31 mouse cellular contexts compared by ENCODE assay signal in genomic region chr2:29784290-29784689, GRCm38 (mm10). TPM values are rescaled to one million over a fixed set of nuclear protein-coding genes. Genes with fewer than 3 reads are reported as not detected.
DNase-seq lines count a peak whose midpoint lies in the region; ATAC-seq and TF ChIP-seq lines count a peak whose summit lies in the region.
"Had no signal": no experiment of that assay in that cellular context is flagged by ENCODE, and none has a peak within 500 bp of the region (broad histone marks: within the 10 kb centered on the region; RNA-seq: fewer than 3 reads in every experiment).

No protein-coding gene starts in this region.

- H3K9me3 ChIP-seq in lung, embryonic 14.5 days (ENCODE audit: low read depth, low read length) = peaks cover 4% of the 10 kb centered on the region; the same call in 1 of the 2 replicates
- H3K9me3 ChIP-seq: forebrain, embryonic 12.5 days; forebrain, embryonic 15.5 days had no signal

- peak; percentile 50 for DNase-seq in lung, embryonic 14.5 days
- no peak for DNase-seq in lung, adult 2 months
- DNase-seq in brain, adult 2 months (ENCODE audit: low read depth, low spot score) = peak; percentile 70
- DNase-seq in lung, postnatal 25 days (ENCODE audit: low spot score) = peak; percentile 32
- no peak for DNase-seq in ovary, postnatal 10 days (ENCODE audit: low spot score)
- no peak for DNase-seq in frontal cortex, postnatal 10 days (ENCODE audit: low spot score in 2 of 2)
- no peak for DNase-seq in urinary bladder, adult 2 months (ENCODE audit: low spot score)
- DNase-seq: adrenal gland, adult 2 months; adrenal gland, postnatal 14 days; cerebellum, adult 18-20 months; cerebellum, adult 9-10 months; cerebellum, postnatal 25 days; gastrocnemius, postnatal 10 days; gastrocnemius, postnatal 36 days; heart, adult 2 months; heart, postnatal 14 days; heart, postnatal 4 days had no signal

- whole genome bisulfite sequencing in lung, embryonic 14.5 days = 64% methylated on average over 4 of the region's 4 CpGs
- whole genome bisulfite sequencing in lung, adult 2 months = 56% methylated on average over 4 of the region's 4 CpGs

- H3K27me3 ChIP-seq in lung, embryonic 14.5 days (ENCODE audit: insufficient read depth, low read length) = no peaks in the 10 kb centered on the region
- H3K27me3 ChIP-seq: embryonic facial prominence, embryonic 13.5 days; forebrain, embryonic 12.5 days; forebrain, embryonic 15.5 days; heart, embryonic 13.5 days had no signal

- ATAC-seq in lung, embryonic 14.5 days (ENCODE audit: insufficient read depth) = no peak; the same call in 1 of the 2 replicates
- ATAC-seq: CD4-positive, CD25-positive, alpha-beta regulatory T cell, adult 4 months; forebrain, embryonic 15.5 days; hindbrain, postnatal 0 days had no signal

- no peak for TF ChIP-seq POLR2A in lung, adult 2 months (IDR thresholded peaks at IDR 0.05; ENCODE audit: borderline replicate concordance, extremely low read depth, low read depth, low read length)
- no peak for TF ChIP-seq POLR2A in bone marrow macrophage, adult 2 months (IDR thresholded peaks at IDR 0.05; ENCODE audit: borderline replicate concordance, low read depth, low read length)

- H3K9ac ChIP-seq in lung, embryonic 14.5 days = no peak overlapping the region
- H3K9ac ChIP-seq: embryonic facial prominence, embryonic 13.5 days; forebrain, embryonic 12.5 days; forebrain, embryonic 15.5 days; heart, embryonic 13.5 days; hindbrain, embryonic 14.5 days had no signal

- no peak overlapping the region for H3K4me3 ChIP-seq in lung, embryonic 14.5 days (ENCODE audit: low read depth, low read length)
- H3K4me3 ChIP-seq in lung, adult 2 months (replicated peaks; ENCODE audit: extremely low read depth, low read depth, low read length) = no peak overlapping the region
- H3K4me3 ChIP-seq in bone marrow macrophage, adult 2 months (ENCODE audit: insufficient read depth, low read length) = no peak overlapping the region
- H3K4me3 ChIP-seq: embryonic facial prominence, embryonic 10.5 days; embryonic facial prominence, embryonic 13.5 days; erythroblast, embryonic 14.5 days; forebrain, embryonic 12.5 days; forebrain, embryonic 15.5 days; heart, adult 2 months; heart, embryonic 10.5 days; heart, embryonic 13.5 days had no signal

- peaks cover 61% of the 10 kb centered on the region for H3K36me3 ChIP-seq in lung, embryonic 14.5 days (ENCODE audit: insufficient read depth)

- no peaks in the 10 kb centered on the region; the same call in 1 of the 2 replicates for H3K4me1 ChIP-seq in lung, embryonic 14.5 days (ENCODE audit: insufficient read depth)
- H3K4me1 ChIP-seq in lung, adult 2 months (ENCODE audit: control insufficient read depth, insufficient read depth, low read length) = peaks cover 11% of the 10 kb centered on the region
- peaks cover 8% of the 10 kb centered on the region for H3K4me1 ChIP-seq in bone marrow macrophage, adult 2 months (ENCODE audit: control insufficient read depth, insufficient read depth, low read length)

- H3K4me2 ChIP-seq in lung, embryonic 14.5 days = no peak overlapping the region
- H3K4me2 ChIP-seq: embryonic facial prominence, embryonic 13.5 days; forebrain, embryonic 12.5 days; forebrain, embryonic 15.5 days; heart, embryonic 13.5 days; hindbrain, embryonic 14.5 days had no signal

- no peak overlapping the region for H3K27ac ChIP-seq in lung, embryonic 14.5 days (ENCODE audit: low read depth)
- peak overlapping the region; percentile 28; the same call in 1 of the 2 replicates for H3K27ac ChIP-seq in bone marrow macrophage, adult 2 months (ENCODE audit: insufficient read depth, low read depth, low read length)
- H3K27ac ChIP-seq: embryonic facial prominence, embryonic 10.5 days; embryonic facial prominence, embryonic 13.5 days; forebrain, embryonic 12.5 days; forebrain, embryonic 15.5 days; heart, adult 2 months; heart, embryonic 10.5 days; heart, embryonic 13.5 days; hindbrain, embryonic 14.5 days; hindbrain, postnatal 0 days had no signal

- TF ChIP-seq CTCF in lung, embryonic 14.5 days (IDR thresholded peaks at IDR 0.05; ENCODE audit: low read depth) = no peak
- no peak for TF ChIP-seq CTCF in lung, adult 2 months (IDR thresholded peaks at IDR 0.05; ENCODE audit: insufficient read depth, low read length)
- TF ChIP-seq CTCF in bone marrow macrophage, adult 2 months (IDR thresholded peaks at IDR 0.05; ENCODE audit: low read depth, low read length) = no peak

RNA-seq across cellular contexts. Expression of gene Coq4, which starts 3.0 kb away (rescaled TPM):
- 34.1 and 37.5 TPM in 2 replicates for polyA plus RNA-seq in lung, embryonic 14.5 days (2014; fragmentation: Nextera tagmentation; extraction: Ambion mirVana)
- polyA plus RNA-seq in lung, adult 2 months (2012; rRNA removed) = 40.6 and 44.8 TPM in 2 replicates
- polyA plus RNA-seq in bone marrow macrophage, adult 2 months (2012; ENCODE audit: insufficient read depth, insufficient read length, missing spikeins) = 7.2 and 7.7 TPM in 2 replicates
- 24.3 and 25.7 TPM in 2 replicates for polyA plus RNA-seq in urinary bladder, adult 2 months (2012; rRNA removed)

RNA-seq across cellular contexts. Expression of gene Trub2, which starts 4.0 kb away (rescaled TPM):
- polyA plus RNA-seq in lung, embryonic 14.5 days (2014; fragmentation: Nextera tagmentation; extraction: Ambion mirVana) = 30.9 and 32.6 TPM in 2 replicates
- polyA plus RNA-seq in lung, adult 2 months (2012; rRNA removed) = 23.7 and 36.8 TPM in 2 replicates
- polyA plus RNA-seq in bone marrow macrophage, adult 2 months (2012; ENCODE audit: insufficient read depth, insufficient read length, missing spikeins) = 18.0 and 19.0 TPM in 2 replicates
- polyA plus RNA-seq in urinary bladder, adult 2 months (2012; rRNA removed) = 21.6 and 26.1 TPM in 2 replicates

RNA-seq across cellular contexts. Expression of gene Slc27a4, which starts 18.1 kb away (rescaled TPM):
- 11.7 and 12.0 TPM in 2 replicates for polyA plus RNA-seq in lung, embryonic 14.5 days (2014; fragmentation: Nextera tagmentation; extraction: Ambion mirVana)
- 29.0 and 37.1 TPM in 2 replicates for polyA plus RNA-seq in lung, adult 2 months (2012; rRNA removed)
- 14.0 and 15.3 TPM in 2 replicates for polyA plus RNA-seq in bone marrow macrophage, adult 2 months (2012; ENCODE audit: insufficient read depth, insufficient read length, missing spikeins)
- polyA plus RNA-seq in urinary bladder, adult 2 months (2012; rRNA removed) = 30.0 and 33.6 TPM in 2 replicates

RNA-seq across cellular contexts. Expression of gene Gm13547, which starts 25.2 kb away (rescaled TPM):
- not detected in 2 replicates for polyA plus RNA-seq in lung, embryonic 14.5 days (2014; fragmentation: Nextera tagmentation; extraction: Ambion mirVana)
- not detected in 2 replicates for polyA plus RNA-seq in lung, adult 2 months (2012; rRNA removed)
- polyA plus RNA-seq in bone marrow macrophage, adult 2 months (2012; ENCODE audit: insufficient read depth, insufficient read length, missing spikeins) = 1.1 TPM in 1 of 2 replicates, not detected in the other
- polyA plus RNA-seq in urinary bladder, adult 2 months (2012; rRNA removed) = not detected in 2 replicates
- polyA plus RNA-seq: adrenal gland, adult 2 months; C2C12; CD4-positive, CD25-positive, alpha-beta regulatory T cell, adult 4 months; embryonic facial prominence, embryonic 10.5 days; embryonic facial prominence, embryonic 13.5 days; erythroblast, embryonic 14.5 days; forebrain, embryonic 12.5 days; heart, adult 2 months; heart, embryonic 10.5 days; heart, embryonic 13.5 days; hindbrain, embryonic 11.5 days; hindbrain, embryonic 14.5 days had no signal

RNA-seq across cellular contexts. Expression of gene Gm13420, which starts 32.8 kb away (rescaled TPM):
- 1.6 and 2.1 TPM in 2 replicates for polyA plus RNA-seq in lung, embryonic 14.5 days (2014; fragmentation: Nextera tagmentation; extraction: Ambion mirVana)
- 0.11 and 0.42 TPM in 2 replicates for polyA plus RNA-seq in lung, adult 2 months (2012; rRNA removed)
- polyA plus RNA-seq in bone marrow macrophage, adult 2 months (2012; ENCODE audit: insufficient read depth, insufficient read length, missing spikeins) = not detected in 2 replicates
- polyA plus RNA-seq in urinary bladder, adult 2 months (2012; rRNA removed) = not detected in 2 replicates
- polyA plus RNA-seq: adrenal gland, adult 2 months; C2C12; embryonic facial prominence, embryonic 10.5 days; embryonic facial prominence, embryonic 13.5 days; erythroblast, embryonic 14.5 days; forebrain, embryonic 12.5 days; forebrain, embryonic 15.5 days; heart, adult 2 months; heart, embryonic 13.5 days; heart, embryonic 16.5 days; hindbrain, embryonic 11.5 days had no signal

Comparison
In these comparisons a context has a peak if more than half of its experiments do, and no peak if none do; other contexts are left out.
1. DNase-seq: peak in lung, embryonic 14.5 days (single experiment), brain, adult 2 months (single experiment) and lung, postnatal 25 days (single experiment); none in lung, adult 2 months (single experiment), ovary, postnatal 10 days (single experiment), frontal cortex, postnatal 10 days (0 of 2) and urinary bladder, adult 2 months (single experiment).